Mouse (Mus musculus): ENCODE data around the gene Unk. TPM values are rescaled to one million over a fixed set of nuclear protein-coding genes. Genes with fewer than 3 reads are reported as not detected.
A peak's percentile ranks its signal among the peaks of the same experiment; 100 is the strongest.

Unk gene
- total RNA-seq, 2 experiments from 2014 or later, result 15.2 to 25.4 TPM

DNA sequence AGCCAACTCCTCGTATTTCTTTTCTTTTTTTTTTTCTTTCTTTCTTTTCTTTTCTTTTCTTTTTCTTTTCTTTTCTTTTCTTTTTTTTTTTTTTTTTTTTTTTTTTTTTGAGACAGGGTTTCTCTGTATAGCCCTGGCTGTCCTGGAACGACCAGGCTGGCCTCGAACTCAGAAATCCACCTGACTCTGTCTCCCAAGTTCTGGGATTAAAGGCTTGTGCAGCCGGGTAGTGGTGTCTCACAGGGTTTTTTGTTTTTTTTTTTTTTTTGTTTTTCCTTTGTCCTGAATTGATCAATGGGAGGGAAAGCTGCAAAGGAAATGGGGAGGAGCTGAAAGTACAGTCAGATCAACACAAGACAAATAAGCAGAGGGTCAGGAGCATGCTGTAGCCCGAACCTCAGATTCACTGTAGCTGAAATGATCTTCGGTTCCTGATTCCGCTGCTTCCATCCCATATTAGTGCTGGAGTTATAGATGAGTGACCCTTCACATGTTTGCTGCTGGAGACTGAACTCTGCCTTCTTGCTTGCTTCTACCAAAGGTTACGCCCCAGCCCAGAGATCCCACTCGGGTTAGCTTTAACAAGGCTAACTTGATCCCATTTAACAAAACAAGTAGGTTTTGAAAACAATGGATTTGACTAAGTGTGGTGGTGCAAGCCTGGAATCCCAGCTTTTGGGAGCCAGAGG is 1.8 kb upstream of the Unk start:
- ATAC-seq (replicated peaks; ENCODE audit: poor library complexity, severe bottlenecking), result no peak

DNA sequence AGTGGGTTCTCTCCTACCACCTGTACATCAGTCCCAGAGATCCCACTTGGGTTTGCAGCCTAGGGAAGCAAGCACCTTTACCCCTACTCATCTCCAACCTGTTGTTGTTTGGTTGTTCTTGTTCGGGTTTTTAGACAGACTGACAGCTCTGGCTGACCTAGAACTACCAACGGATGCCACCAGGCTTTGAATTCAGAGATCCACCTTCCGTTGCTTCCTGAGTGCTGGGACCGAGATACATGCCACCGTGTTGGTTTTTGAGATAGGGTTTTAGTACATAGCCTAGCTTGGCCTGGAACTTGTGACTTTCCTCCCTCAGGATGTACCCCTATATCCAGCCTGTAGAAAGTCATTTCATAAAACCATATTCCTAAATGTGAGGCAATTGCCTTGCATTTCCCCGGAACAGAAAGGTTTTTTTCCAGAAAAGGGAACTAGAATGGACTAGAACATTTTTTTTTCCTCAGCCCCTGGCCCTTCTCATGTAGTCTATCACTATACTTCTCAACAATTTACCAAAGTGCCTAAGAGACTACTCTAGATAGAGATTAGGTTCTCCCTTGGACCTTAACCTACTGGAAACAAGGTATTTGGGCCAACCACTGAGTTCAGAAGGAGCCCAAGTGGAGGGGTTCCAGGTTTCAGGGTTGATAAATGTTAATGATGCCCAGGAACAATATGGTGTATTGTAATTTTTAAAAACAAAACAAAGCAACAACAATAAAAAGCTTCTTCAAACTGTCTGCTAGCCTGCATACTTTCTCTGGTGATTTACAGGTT is 846 bp upstream of the Unk start:
- ATAC-seq (replicated peaks; ENCODE audit: poor library complexity, severe bottlenecking), result no peak

DNA sequence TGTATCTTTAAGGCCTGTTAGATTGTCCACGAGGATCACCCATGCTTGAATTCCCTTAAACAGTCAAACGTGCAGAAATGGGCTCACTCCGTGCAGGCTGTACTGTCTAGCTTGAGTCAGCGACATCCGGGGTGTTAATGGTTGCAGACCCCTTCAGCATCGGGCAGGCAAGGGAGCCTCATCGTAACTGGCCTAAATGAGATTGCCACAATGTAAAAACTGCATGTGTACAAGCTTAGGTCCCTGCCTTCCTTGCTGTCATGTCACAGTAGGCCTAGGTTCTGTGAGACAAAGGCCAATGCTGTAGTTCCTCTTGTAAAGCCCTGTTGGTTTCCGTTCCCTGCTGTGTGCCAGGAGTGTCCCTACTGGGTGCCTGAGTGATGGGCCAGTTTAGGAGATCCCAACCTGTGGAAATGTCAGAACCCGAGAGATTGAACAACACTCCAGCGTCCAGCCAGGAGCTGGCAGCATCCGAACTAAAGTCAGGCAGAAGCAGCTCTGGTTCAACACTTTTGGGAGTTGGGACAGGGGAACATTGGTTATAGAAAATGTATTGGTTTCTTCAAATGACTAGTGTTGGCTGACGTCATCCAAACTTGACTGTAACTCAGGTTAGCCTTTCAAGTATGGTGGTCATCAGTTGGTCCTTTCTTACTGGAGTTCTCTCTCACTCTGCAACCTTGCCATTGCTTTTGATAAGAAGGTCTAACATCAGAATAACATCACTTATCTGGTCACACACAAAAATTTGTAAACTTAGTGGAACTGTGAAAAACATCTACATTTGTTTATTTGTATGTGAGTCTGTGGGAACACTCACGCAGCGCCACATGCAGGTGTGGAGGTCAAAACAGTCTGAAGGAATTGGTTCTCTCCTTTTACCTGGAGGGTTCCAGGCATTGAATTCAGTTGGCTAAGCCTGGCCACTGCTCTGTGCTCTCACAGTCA is 1.1 kb downstream of the Unk start:
- ATAC-seq (replicated peaks; ENCODE audit: poor library complexity, severe bottlenecking), result peak; percentile 40

GRCm38 (mm10) chr11:116034584-116034983 is 4.5 kb downstream of the Unk start:
- ATAC-seq (replicated peaks; ENCODE audit: poor library complexity, severe bottlenecking), result no peak

DNA sequence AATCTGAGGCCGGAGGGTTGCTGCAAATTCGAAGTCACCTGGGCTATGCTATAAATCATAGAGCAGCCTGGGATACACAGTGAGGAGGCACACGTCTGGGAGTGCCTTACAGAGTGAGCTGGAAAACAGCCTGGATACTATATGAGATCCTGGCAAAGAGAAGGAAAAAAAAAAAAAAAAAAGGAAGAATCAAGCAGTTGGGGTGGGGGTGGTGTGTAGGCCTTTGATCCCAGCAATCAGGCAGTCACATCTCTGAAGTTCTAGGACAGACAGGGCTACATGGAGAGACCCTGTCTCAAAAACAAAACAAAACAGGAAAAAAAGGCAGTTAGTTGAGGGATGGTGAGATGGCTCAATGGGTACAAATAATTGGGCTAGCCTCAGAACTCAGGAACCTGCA is 6.5 kb downstream of the Unk start:
- no peak for ATAC-seq (replicated peaks; ENCODE audit: poor library complexity, severe bottlenecking)

- ATAC-seq (replicated peaks; ENCODE audit: poor library complexity, severe bottlenecking), result no peak
Observed at GRCm38 (mm10) chr11:116037826-116038225, 7.7 kb downstream of the Unk start.

- no peak for ATAC-seq (replicated peaks; ENCODE audit: poor library complexity, severe bottlenecking)
Observed at GRCm38 (mm10) chr11:116040593-116040992, 10.5 kb downstream of the Unk start.

GRCm38 (mm10) chr11:116041833-116042232 is 11.7 kb downstream of the Unk start:
- ATAC-seq (replicated peaks; ENCODE audit: poor library complexity, severe bottlenecking), result no peak

DNA sequence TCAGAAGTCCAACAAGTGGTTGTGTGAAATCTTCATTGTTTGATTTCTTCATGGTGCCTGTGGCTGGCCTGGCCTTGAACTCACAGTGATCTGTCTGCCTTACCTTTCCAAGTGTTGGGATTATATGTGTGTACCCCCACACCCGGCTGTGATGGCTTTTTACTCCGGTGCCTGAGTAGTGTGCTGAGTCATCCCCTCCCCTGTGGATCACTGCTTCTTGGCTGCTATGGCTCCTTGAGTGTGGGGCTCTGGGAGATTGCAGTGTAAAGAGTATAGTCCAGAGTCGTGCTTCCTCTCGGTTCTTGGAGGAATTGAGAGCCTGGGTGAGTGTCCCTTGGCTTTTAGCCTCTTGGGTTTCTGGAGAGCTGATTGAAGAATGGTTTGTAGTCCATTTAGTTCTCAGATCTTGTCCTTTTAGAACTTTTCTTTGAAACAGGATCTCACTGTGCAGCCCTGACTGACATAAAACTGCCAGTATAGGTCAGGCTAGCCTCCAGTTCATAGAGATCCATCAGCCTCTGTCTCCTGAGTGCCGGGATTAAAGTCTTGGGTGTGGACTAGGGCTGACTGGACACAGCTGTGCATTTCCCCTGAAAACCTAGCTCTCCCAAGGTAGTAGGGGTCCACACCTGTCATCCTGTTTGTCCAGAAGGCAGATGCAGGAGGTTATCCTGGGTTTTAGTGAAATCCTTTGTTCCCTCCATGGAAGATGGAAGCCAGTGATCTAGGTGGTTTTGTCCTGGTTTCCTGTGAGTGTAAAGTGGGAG is 12.4 kb downstream of the Unk start:
- no peak for ATAC-seq (replicated peaks; ENCODE audit: poor library complexity, severe bottlenecking)

GRCm38 (mm10) chr11:116043286-116043685 is 13.2 kb downstream of the Unk start:
- no peak for ATAC-seq (replicated peaks; ENCODE audit: poor library complexity, severe bottlenecking)

GRCm38 (mm10) chr11:116045173-116045572 is 15.1 kb downstream of the Unk start:
- no peak for ATAC-seq (replicated peaks; ENCODE audit: poor library complexity, severe bottlenecking)

DNA sequence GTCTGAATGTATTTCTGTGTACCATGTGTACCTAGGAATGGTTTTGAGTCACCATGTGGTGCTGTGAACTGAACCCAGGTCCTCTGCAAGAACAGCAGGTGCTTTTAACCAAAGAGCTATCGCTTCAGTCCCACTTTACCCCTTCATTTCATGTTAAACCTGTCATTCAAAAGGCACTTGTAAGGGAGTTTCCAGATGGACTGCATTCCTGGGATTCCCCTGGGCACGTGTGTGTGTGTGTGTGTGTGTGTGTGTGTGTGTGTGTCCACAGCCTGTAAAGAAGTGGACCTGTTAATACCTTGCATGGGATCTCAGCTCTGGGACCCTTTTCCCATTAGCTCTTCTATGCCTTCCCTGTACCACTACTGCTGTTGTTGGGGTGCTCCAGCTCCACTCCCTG is 19.5 kb downstream of the Unk start:
- ATAC-seq (replicated peaks; ENCODE audit: poor library complexity, severe bottlenecking), result no peak

DNA sequence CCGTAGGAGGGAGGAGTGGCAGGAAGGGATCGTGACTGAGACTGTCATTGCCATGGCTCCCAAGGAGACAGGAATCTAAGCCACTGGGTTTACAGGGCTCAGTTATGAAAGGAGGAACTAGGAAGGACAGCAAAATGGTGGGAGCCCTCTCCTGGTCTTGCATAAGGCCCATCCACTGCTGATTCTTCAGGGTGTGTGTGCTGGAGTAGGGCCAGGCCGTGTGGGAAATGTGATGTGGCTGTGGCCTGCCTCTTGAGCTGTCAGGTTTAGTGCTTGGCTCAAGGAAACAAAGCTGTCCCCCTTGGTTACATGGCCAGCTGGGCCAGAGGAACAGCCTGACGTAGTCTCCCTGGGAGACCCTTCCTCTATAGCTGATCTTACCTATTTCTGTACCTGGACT is 20.1 kb downstream of the Unk start:
- ATAC-seq (replicated peaks; ENCODE audit: poor library complexity, severe bottlenecking), result no peak; the same call in 1 of the 2 replicates

DNA sequence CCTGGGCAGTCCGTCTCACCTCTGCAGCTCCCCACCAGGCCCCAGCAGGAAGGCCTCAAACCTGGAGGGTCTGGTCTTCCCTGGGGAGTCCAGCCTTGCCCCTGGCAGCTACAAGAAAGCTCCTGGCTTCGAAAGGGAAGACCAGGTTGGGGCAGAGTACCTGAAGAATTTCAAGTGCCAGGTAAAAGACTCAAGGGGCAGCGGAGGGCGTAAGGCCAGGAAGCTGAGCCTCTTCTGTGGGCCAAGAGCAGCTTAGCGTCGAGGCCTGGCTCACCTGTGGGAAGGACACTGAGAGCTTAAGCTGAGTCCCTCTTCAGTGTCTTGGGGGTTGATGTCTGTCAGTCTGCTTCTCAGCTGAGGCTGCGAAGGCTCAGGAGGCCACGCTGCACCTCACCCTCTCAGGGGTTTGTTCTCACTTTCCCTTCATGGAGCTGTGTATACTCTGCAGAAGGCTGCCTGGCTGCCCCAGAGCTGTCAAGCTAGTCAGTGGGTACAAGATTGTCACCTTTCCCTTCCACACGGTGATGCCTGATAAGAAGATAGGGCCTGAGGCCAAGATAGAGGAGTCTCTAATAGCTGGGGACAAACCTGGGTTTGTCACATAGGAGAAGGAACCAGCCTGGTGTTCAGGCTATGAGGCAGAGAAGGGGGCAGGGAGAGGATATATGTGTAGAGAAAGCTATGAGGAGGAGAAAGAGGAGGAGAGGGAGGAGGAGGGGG is 23.5 kb downstream of the Unk start:
- ATAC-seq (replicated peaks; ENCODE audit: poor library complexity, severe bottlenecking), result no peak

DNA sequence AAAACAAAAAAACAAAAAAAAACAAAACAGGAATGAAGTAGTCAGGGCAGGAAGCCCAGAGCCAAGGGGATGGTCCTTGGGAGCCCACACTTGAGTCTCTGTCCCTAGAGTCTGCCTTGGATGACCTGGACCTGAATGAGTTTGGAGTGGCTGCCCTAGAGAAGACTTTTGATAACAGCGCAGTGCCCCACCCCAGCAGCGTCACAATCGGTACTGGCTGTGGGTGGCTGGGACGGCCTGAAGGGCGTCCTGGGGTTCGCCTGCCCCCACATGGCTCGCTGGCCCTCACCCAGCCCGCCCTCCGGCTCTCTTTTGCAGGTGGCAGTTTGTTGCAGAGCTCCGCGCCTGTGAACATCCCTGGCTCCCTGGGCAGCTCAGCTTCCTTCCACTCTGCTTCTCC is 25.8 kb downstream of the Unk start:
- ATAC-seq (replicated peaks; ENCODE audit: poor library complexity, severe bottlenecking), result no peak

DNA sequence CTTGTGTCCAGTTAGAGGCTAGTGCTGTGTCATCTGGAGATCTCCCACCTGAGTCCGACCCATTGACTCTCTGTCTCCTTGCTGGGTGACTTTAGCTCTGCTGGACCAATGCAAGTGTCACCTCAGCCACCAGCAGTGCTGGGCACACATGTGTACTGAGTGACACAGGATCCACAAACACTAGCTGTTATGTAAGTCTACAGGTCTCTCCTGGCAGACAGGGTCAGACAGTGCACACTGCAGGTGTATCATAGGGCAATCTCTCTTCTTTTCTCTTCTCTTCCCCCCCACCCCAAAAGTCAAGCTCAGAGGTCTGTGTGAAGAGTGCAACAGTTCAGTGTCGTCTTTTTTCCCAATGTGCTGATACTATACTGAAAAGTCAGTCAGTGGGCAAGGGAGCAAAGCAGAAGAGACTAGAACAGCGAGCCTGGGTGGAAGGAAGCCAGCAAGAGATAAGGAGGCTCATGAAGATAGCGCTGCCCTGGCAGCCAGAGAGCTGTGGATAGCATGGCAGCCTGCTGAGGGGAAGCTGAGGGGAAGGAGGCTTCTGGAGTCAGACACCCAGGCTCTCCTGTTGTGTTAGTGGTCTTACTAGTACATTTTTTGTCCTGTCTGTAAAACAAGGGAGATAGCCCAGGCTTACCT is 27.2 kb downstream of the Unk start:
- no peak for ATAC-seq (replicated peaks; ENCODE audit: poor library complexity, severe bottlenecking)

DNA sequence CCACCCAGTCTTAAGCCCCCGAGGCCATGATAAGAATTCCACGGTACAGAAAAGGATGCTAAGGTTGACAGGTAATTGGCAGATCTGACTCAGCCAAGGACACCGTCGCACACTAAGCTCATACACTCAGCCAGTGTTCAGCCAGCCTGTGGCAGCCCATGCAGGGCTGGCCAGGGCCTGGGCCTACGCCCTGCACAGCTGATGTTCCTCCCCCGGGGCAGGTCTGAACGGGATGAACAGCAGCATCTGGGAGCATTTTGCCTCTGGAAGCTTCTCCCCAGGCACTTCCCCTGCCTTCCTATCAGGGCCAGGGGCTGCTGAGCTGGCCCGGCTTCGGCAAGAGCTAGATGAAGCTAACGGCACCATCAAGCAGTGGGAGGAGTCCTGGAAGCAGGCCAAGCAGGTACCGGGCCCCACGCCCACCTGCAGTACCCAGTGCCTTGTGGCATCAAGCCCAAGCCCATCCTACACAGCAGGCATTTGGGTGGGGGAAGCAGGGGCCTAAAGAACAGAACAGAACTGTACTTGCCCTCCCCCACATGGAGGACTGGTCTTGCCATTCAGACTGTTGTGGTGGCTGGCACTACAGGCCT is 28.0 kb downstream of the Unk start:
- ATAC-seq (replicated peaks; ENCODE audit: poor library complexity, severe bottlenecking), result no peak

DNA sequence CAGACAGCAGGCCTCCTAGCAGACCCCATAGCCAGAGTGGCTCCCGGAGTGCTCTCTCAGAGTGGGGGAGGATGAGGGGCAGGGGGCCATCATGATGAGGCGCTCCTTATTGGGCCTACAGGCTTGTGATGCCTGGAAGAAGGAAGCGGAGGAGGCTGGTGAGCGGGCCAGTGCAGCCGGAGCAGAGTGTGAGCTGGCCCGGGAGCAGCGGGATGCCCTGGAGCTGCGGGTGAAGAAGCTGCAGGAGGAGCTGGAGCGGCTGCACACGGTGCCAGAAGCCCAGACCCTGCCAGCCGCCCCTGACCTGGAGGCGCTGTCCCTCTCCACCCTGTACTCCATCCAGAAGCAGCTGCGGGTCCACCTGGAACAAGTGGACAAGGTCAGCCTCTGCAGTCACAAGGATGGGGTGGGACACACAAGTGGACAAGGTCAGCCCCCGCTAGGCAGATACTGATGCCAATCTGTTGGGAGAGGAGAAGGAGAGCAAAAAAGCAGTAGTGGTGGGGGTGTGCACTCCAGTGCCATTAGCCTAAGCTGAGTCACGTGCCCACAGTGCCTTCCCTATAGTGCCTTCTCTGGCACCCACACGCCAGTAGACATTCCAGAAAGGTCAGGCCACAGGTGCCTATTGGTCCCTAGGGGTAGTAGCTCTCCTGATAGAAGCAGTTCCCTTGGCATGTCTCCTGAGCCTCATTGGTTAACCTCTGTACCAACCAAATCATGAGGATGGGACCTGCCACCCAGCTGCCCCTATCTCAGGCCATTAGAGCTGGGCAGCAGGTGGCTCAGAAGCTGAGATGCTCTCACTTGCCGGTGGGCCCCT is 29.0 kb downstream of the Unk start:
- ATAC-seq (replicated peaks; ENCODE audit: poor library complexity, severe bottlenecking), result no peak

All from granulocyte monocyte progenitor cell, adult 5-6 weeks (primary cell).